Mouse (Mus musculus) kidney, embryonic 16.5 days (tissue): Measurements from ENCODE around the gene Fgd2. TPM values are rescaled to one million over a fixed set of nuclear protein-coding genes. Genes with fewer than 3 reads are reported as not detected.

ENCODE experiments used
- ATAC-seq: fragments of 200-750 bp; cut with Nextera tagmentation; 2 replicates; pipeline ENCODE4 v1.8.0; 2017; ENCODE audit warnings: moderate TSS enrichment; ENCODE audit not compliant: low FRiP score, low TSS enrichment
- H3K27ac ChIP-seq: fragments of 300-500 bp; sonication (generic); 2 replicates; pipeline ENCODE4 v1.5.1; 2014; ENCODE audit warnings: low read length
- H3K27me3 ChIP-seq: fragments of 300-500 bp; sonication (generic); 2 replicates; pipeline ENCODE4 v1.6.1; 2014; ENCODE audit warnings: low read length, control low read depth, mixed read lengths; ENCODE audit not compliant: insufficient read depth
- H3K36me3 ChIP-seq: fragments of 300-500 bp; sonication (generic); 2 replicates; pipeline ENCODE4 v1.6.1; 2014; ENCODE audit warnings: low read length, control low read depth, mixed read lengths; ENCODE audit not compliant: insufficient read depth
- H3K4me1 ChIP-seq: fragments of 300-500 bp; sonication (generic); 2 replicates; pipeline ENCODE4 v1.6.1; 2014; ENCODE audit warnings: low read length, control low read depth, mixed read lengths; ENCODE audit not compliant: insufficient read depth
- H3K4me2 ChIP-seq: fragments of 300-500 bp; sonication (generic); replicated peaks from 2 replicates; pipeline ENCODE4 v1.6.1; 2014; ENCODE audit warnings: low read depth, low read length
- H3K4me3 ChIP-seq: fragments of 300-500 bp; sonication (generic); 2 replicates; pipeline ENCODE4 v1.5.1; 2014; ENCODE audit warnings: mild to moderate bottlenecking, low read length
- H3K9ac ChIP-seq: fragments of 300-500 bp; sonication (generic); replicated peaks from 2 replicates; pipeline ENCODE4 v1.6.1; 2014; ENCODE audit warnings: low read length
- H3K9me3 ChIP-seq: fragments of 300-500 bp; sonication (generic); 2 replicates; pipeline ENCODE4 v1.6.1; 2016; ENCODE audit warnings: low read length, control low read depth
- WGBS: fragments of 180-500 bp; shearing (Covaris S2); extraction: QIAGEN DNeasy Blood & Tissue Kit; methylation state at CpG from one replicate; pipeline ENCODE4 v1.1.7; 2014; 5-methylcytosine and 5-hydroxymethylcytosine counted together
- polyA plus RNA-seq: library from polyadenylated mRNA; unstranded; fragments of >200 nt; fragmentation: Nextera tagmentation; extraction: Ambion mirVana; gene quantifications from 2 replicates; pipeline ENCODE4 v1.2.1, GENCODE M21; 2015

The Fgd2 gene
- polyA plus RNA-seq, 1 experiment from 2014 or later: 14.4 TPM

GRCm38 (mm10) chr17:29319881-29320639 is 40.7 kb upstream of the Fgd2 start:
- H3K27ac ChIP-seq: no peak overlapping the region
- ATAC-seq: no peak
- H3K9me3 ChIP-seq: no peaks in the 10 kb centered on the region
- no peak overlapping the region for H3K9ac ChIP-seq
- H3K27me3 ChIP-seq: peaks cover 7% of the 10 kb centered on the region; the same call in 1 of the 2 replicates
- no peaks in the 10 kb centered on the region for H3K36me3 ChIP-seq
- no peak overlapping the region for H3K4me3 ChIP-seq
- 50% methylated on average over 8 of the region's 8 CpGs for WGBS
- no peak overlapping the region for H3K4me2 ChIP-seq
- H3K4me1 ChIP-seq: peaks cover 16% of the 10 kb centered on the region

DNA sequence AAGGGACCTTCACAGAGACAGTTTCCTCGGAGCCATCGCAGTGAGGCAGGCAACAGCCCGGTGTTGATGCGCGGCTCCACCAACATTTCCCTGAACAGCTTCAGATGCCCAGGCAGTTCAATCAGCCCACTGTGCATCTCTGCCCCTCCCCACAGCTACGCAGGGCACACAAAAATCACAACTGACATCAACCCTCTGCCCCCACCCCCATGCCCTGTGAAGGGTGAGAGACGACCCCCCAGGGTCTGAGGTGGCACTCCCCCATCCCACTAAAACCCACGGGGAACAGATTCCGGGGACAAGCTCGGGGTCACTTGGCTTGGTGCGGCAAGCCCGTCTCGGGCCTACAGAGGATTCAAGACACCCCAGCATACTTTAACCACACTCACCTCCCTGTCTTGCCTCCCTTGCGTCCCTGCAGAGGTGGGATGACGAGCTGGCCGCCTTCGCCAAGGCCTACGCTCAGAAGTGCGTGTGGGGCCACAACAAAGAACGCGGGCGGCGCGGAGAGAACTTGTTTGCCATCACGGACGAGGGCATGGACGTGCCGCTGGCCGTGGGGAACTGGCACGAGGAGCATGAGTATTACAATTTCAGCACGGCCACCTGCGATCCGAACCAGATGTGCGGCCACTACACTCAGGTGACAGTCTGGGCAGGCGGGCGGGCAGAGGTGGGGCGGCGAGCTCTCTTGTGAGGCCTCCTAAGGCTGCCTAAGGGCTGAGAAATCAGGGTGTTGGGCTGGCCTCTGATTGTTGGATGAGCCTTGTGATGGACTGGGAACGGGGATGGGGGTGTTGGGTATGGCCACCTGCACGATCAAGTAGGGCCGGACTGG is 38.7 kb upstream of the Fgd2 start:
- H3K4me3 ChIP-seq: peak overlapping the region; percentile 10; the same call in 1 of the 2 replicates
- 26% methylated on average over 41 of the region's 41 CpGs for WGBS
- no peak overlapping the region for H3K27ac ChIP-seq
- H3K36me3 ChIP-seq: no peaks in the 10 kb centered on the region
- H3K4me1 ChIP-seq: peaks cover 18% of the 10 kb centered on the region
- peaks cover 7% of the 10 kb centered on the region; the same call in 1 of the 2 replicates for H3K27me3 ChIP-seq
- ATAC-seq: peak; percentile 26
- H3K4me2 ChIP-seq: peak overlapping the region; percentile 45
- no peaks in the 10 kb centered on the region for H3K9me3 ChIP-seq
- no peak overlapping the region; the same call in 1 of the 2 replicates for H3K9ac ChIP-seq

DNA sequence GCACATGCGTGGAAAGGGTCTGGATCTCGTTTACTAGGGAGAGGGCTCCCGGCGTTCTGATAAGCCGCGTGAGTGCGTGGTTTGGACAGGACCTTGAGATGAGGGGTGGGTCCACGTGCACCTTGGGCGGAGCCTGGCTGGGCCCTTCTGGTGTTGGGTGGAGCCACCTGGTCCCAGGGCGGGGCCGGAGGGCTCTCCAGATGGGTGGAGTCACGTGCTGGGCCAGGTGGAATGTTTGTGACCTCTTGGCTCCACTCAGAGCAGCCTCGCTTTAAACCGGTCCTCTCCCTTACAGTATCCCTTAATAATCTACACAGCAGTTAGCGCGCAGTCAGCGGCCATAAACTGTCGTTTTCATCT is 38.1 kb upstream of the Fgd2 start:
- Histone ChIP-seq H3K9ac (no peak overlapping the region; the same call in 1 of the 2 replicates), H3K4me3 (peak overlapping the region; percentile 10; the same call in 1 of the 2 replicates)

DNA sequence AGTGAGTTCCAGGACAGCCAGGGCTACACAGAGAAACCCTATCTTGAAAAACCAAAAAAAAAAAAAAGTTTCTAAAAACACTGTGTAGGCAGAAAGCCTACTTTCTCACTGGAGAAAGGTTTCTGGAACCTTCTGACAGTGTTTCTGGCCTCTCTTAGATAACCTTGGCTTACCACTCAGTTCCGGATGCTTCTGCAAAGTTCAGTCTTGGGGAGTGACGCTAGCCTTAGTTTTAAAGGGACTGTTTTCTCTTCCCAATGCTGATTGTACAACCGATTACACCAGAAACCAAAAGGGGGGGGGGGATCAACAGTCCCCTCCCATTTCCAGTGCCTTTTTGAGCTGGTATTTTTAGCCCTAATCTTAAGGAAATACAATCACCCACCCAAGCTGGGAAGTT is 37.1 kb upstream of the Fgd2 start:
- Histone ChIP-seq H3K9ac (no peak overlapping the region), H3K36me3 (no peaks in the 10 kb centered on the region), H3K27ac (no peak overlapping the region), H3K4me2 (no peak overlapping the region), H3K9me3 (no peaks in the 10 kb centered on the region), H3K4me1 (peaks cover 18% of the 10 kb centered on the region), H3K27me3 (peaks cover 7% of the 10 kb centered on the region; the same call in 1 of the 2 replicates), H3K4me3 (no peak overlapping the region)
- WGBS: 92% methylated on average over 3 of the region's 3 CpGs
- ATAC-seq: no peak

More for the DNA sequence above, 38.1 kb upstream of the Fgd2 start:
- Histone ChIP-seq H3K9me3 (no peaks in the 10 kb centered on the region), H3K4me2 (peak overlapping the region; percentile 45), H3K27ac (no peak overlapping the region), H3K36me3 (no peaks in the 10 kb centered on the region), H3K27me3 (peaks cover 7% of the 10 kb centered on the region; the same call in 1 of the 2 replicates), H3K4me1 (peaks cover 18% of the 10 kb centered on the region)
- ATAC-seq: peak; percentile 70
- 18% methylated on average over 18 of the region's 18 CpGs for WGBS

- H3K4me3 ChIP-seq: no peak overlapping the region
- ATAC-seq: no peak
- H3K27ac ChIP-seq: no peak overlapping the region
- 67% methylated on average over 13 of the region's 13 CpGs for WGBS
- peaks cover 18% of the 10 kb centered on the region for H3K4me1 ChIP-seq
- no peak overlapping the region for H3K4me2 ChIP-seq
- no peaks in the 10 kb centered on the region for H3K9me3 ChIP-seq
- H3K27me3 ChIP-seq: peaks cover 7% of the 10 kb centered on the region; the same call in 1 of the 2 replicates
- 0 out of 2 replicates have a peak, but pooled peaks cover 6% of the 10 kb centered on the region for H3K36me3 ChIP-seq
- peak overlapping the region; percentile 33; the same call in 1 of the 2 replicates for H3K9ac ChIP-seq
These were observed 34.9 kb upstream of the Fgd2 start for GRCm38 (mm10) chr17:29325831-29326230.

- no peak; the same call in 1 of the 2 replicates for ATAC-seq
- WGBS: 20% methylated on average over 52 of the region's 52 CpGs
- H3K4me2 ChIP-seq: peak overlapping the region; percentile 55
These were observed 33.9 kb upstream of the Fgd2 start for GRCm38 (mm10) chr17:29326531-29327529.

DNA sequence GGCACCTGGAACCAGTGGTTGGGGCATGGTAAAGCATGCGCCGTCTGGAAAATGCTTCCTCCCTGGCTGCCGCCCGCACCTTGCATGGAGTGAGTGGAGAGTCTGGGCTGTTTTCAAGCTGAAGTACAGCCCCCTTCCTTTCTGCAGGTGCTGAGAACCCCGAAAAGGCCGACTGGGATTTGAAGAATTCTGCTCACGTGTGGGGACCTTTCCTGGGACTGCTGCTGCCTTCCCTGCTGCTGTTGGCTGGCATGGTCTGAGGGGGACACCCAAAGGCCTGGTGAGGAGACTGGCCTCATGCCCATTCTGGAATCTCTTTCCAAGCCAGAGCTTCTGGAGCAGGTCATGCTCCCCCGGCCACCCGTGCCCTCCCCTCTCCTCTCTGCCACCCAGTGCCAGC is 33.0 kb upstream of the Fgd2 start:
- no peak overlapping the region for H3K4me2 ChIP-seq
- H3K9me3 ChIP-seq: no peaks in the 10 kb centered on the region
- ATAC-seq: no peak
- no peak overlapping the region for H3K9ac ChIP-seq
- 79% methylated on average over 9 of the region's 9 CpGs for WGBS
- no peak overlapping the region for H3K4me3 ChIP-seq
- H3K4me1 ChIP-seq: peaks cover 15% of the 10 kb centered on the region
- peaks cover 18% of the 10 kb centered on the region for H3K36me3 ChIP-seq
- H3K27me3 ChIP-seq: no peaks in the 10 kb centered on the region
- no peak overlapping the region for H3K27ac ChIP-seq

More at GRCm38 (mm10) chr17:29326531-29327529, 33.9 kb upstream of the Fgd2 start:
- Histone ChIP-seq H3K9me3 (no peaks in the 10 kb centered on the region), H3K27ac (no peak overlapping the region), H3K9ac (peak overlapping the region; percentile 33), H3K4me3 (peak overlapping the region; percentile 31), H3K27me3 (peaks cover 5% of the 10 kb centered on the region; the same call in 1 of the 2 replicates), H3K36me3 (peaks cover 10% of the 10 kb centered on the region; the same call in 1 of the 2 replicates), H3K4me1 (peaks cover 21% of the 10 kb centered on the region)

- WGBS: 81% methylated on average over 3 of the region's 3 CpGs
- Histone ChIP-seq H3K36me3 (peaks cover 39% of the 10 kb centered on the region), H3K27me3 (no peaks in the 10 kb centered on the region), H3K4me2 (no peak overlapping the region), H3K4me3 (no peak overlapping the region), H3K9me3 (no peaks in the 10 kb centered on the region), H3K27ac (peak overlapping the region; percentile 66; the same call in 1 of the 2 replicates), H3K4me1 (peaks cover 15% of the 10 kb centered on the region), H3K9ac (no peak overlapping the region; the same call in 1 of the 2 replicates)
- ATAC-seq: no peak
These were observed 30.5 kb upstream of the Fgd2 start for GRCm38 (mm10) chr17:29330221-29330620.
